Mouse (Mus musculus) intestine, postnatal 0 days (tissue): ENCODE results near the gene Creb3l2. TPM values are rescaled to one million over a fixed set of nuclear protein-coding genes. Genes with fewer than 3 reads are reported as not detected.

Experiments used
- ATAC-seq: fragments of 200-750 bp; cut with Nextera tagmentation; 2 replicates; pipeline ENCODE4 v1.8.0; 2017; ENCODE audit warnings: mild to moderate bottlenecking, moderate TSS enrichment, moderate library complexity
- H3K27ac ChIP-seq: fragments of 300-500 bp; sonication (generic); 2 replicates; pipeline ENCODE4 v1.5.1; 2014; ENCODE audit warnings: mild to moderate bottlenecking, low read depth, low read length, moderate library complexity
- H3K27me3 ChIP-seq: fragments of 300-500 bp; sonication (generic); replicated peaks from 2 replicates; pipeline ENCODE4 v1.6.1; 2014; ENCODE audit warnings: low read length, mixed read lengths; ENCODE audit not compliant: control insufficient read depth, insufficient read depth
- H3K36me3 ChIP-seq: fragments of 300-500 bp; sonication (generic); 2 replicates; pipeline ENCODE4 v1.6.1; 2014; ENCODE audit warnings: mild to moderate bottlenecking, moderate library complexity; ENCODE audit not compliant: control insufficient read depth, insufficient read depth
- H3K4me1 ChIP-seq: fragments of 300-500 bp; sonication (generic); replicated peaks from 2 replicates; pipeline ENCODE4 v1.6.1; 2014; ENCODE audit warnings: antibody characterized with exemption, low read length, mixed read lengths; ENCODE audit not compliant: control insufficient read depth, insufficient read depth
- H3K4me2 ChIP-seq: fragments of 300-500 bp; sonication (generic); replicated peaks from 2 replicates; pipeline ENCODE4 v1.6.1; 2014; ENCODE audit warnings: low read depth, mild to moderate bottlenecking, moderate library complexity
- H3K4me3 ChIP-seq: fragments of 300-500 bp; sonication (generic); 2 replicates; pipeline ENCODE4 v1.5.1; 2014; ENCODE audit warnings: low read depth, low read length
- H3K9ac ChIP-seq: fragments of 300-500 bp; sonication (generic); 2 replicates; pipeline ENCODE4 v1.6.1; 2014; ENCODE audit warnings: mild to moderate bottlenecking, low read depth, low read length
- H3K9me3 ChIP-seq: fragments of 300-500 bp; sonication (generic); 2 replicates; pipeline ENCODE4 v1.6.1; 2016; ENCODE audit warnings: mixed run types; ENCODE audit not compliant: control insufficient read depth
- CTCF ChIP-seq: sonication (generic); IDR thresholded peaks from 2 replicates; pipeline ENCODE4 v1.5.1; 2016; ENCODE audit warnings: low read depth, mild to moderate bottlenecking, control low read depth, antibody characterized with exemption, moderate library complexity
- WGBS: fragments of 180-500 bp; shearing (Covaris S2); extraction: QIAGEN DNeasy Blood & Tissue Kit; methylation state at CpG from one replicate; pipeline ENCODE4 v1.1.7; 2014; 5-methylcytosine and 5-hydroxymethylcytosine counted together
- polyA plus RNA-seq: library from polyadenylated mRNA; unstranded; fragments of >200 nt; fragmentation: Nextera tagmentation; extraction: Ambion mirVana; gene quantifications from 2 replicates; pipeline ENCODE4 v1.2.1, GENCODE M21; 2015

The Creb3l2 gene
- polyA plus RNA-seq, 1 experiment from 2014 or later = 10.0 TPM

DNA sequence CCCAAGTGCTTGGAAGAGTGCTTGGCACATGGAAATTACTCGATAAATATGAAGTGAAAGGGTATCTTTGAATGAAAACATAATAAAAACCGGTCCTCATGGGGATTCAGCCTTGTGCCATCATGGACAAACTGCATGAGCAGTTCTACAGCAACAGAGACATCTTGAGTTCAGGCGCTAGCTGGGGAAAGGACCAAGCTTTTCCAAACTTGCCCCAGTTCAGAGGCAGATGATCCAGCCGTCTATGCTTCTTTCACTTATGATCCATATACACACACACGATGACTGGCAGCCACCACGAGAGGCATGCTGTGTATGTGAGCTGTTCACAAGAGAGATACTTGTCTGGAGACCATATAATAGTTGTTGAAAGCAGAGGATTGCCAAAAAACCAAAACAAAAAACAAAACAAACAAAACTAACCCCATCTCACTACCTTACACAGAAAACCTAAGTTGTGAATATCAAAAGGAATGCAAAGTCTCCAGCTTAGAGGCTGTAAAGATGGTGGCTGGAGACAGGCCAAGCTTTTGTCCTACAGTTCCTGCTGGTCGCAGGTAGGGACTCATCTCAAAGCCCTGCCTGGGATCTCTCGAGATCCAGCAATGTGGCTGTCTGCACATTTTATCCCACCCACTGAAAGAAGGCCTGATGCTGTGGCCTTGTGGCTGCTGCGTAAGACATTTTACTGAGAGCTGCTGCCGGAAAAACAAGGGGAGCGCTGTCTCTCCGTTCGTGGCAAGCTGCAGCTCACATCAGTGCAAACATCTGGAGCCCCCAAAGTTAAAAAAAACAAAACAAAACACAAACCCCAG lies 2.1 kb downstream of the Creb3l2 start:
- H3K9ac ChIP-seq = no peak overlapping the region
- TF ChIP-seq CTCF = 0 out of 2 replicates have a peak, but pooled peaks have one; percentile 3

DNA sequence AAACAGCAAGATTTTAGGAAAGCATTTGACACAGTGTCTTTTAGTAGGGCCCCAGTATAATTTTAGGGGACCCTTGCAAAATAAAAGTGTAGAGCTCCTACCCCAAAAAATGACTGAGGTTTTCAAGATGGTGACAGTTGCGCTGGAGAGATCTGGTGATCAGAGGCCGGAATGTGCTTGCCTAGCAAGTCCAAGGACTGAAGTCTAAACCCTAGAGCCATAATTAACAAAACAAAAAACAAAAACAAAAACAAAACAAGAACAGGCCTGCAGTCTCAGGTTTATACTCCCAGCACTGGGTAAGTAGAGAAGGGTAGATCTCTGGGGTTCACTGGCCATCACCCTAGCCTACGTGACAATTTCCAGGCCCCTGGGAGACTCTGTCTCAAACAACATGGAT lies 3.4 kb downstream of the Creb3l2 start:
- WGBS = 92% methylated on average over 3 of the region's 3 CpGs
- ATAC-seq = no peak
- Histone ChIP-seq H3K36me3 (no peaks in the 10 kb centered on the region; the same call in 1 of the 2 replicates), H3K9ac (no peak overlapping the region), H3K27ac (no peak overlapping the region), H3K4me1 (0 out of 2 replicates have a peak, but pooled peaks cover 5% of the 10 kb centered on the region), H3K4me2 (no peak overlapping the region), H3K4me3 (no peak overlapping the region), H3K9me3 (no peaks in the 10 kb centered on the region), H3K27me3 (no peaks in the 10 kb centered on the region)
- TF ChIP-seq CTCF = no peak

More for the DNA sequence above, 2.1 kb downstream of the Creb3l2 start:
- ATAC-seq = no peak
- H3K27ac ChIP-seq = peak overlapping the region; percentile 75; the same call in 1 of the 2 replicates
- no peaks in the 10 kb centered on the region; the same call in 1 of the 2 replicates for H3K36me3 ChIP-seq
- peak overlapping the region; percentile 66 for H3K4me3 ChIP-seq
- H3K9me3 ChIP-seq = no peaks in the 10 kb centered on the region
- 54% methylated on average over 13 of the region's 13 CpGs for whole genome bisulfite sequencing
- no peaks in the 10 kb centered on the region for H3K27me3 ChIP-seq
- 0 out of 2 replicates have a peak, but pooled peaks cover 5% of the 10 kb centered on the region for H3K4me1 ChIP-seq
- H3K4me2 ChIP-seq = peak overlapping the region; percentile 73

DNA sequence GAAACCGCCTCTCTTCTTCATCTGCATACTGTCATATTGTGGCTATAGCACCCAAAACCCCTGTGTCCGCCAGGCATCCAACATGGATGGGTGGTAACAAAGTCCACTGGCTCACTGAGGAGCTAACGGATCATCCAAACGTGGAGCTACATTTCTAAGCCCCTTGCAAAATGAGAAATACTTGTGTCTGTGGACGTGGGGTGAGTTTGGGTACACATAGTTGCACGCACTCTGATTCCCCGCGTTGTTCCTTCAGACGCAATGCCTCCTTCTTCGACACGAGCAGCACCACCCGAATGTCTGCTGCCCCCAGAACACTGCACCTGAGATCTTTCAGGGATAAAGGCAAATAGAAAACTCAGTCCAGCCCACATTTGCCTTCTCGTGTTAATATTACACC lies 4.9 kb downstream of the Creb3l2 start:
- 84% methylated on average over 13 of the region's 13 CpGs for WGBS
- H3K9ac ChIP-seq = no peak overlapping the region
- H3K4me2 ChIP-seq = no peak overlapping the region
- ATAC-seq = no peak
- H3K4me3 ChIP-seq = no peak overlapping the region
- H3K4me1 ChIP-seq = 0 out of 2 replicates have a peak, but pooled peaks cover 5% of the 10 kb centered on the region
- no peak overlapping the region for H3K27ac ChIP-seq
- TF ChIP-seq CTCF = no peak
- H3K36me3 ChIP-seq = no peaks in the 10 kb centered on the region; the same call in 1 of the 2 replicates
- H3K27me3 ChIP-seq = no peaks in the 10 kb centered on the region
- H3K9me3 ChIP-seq = no peaks in the 10 kb centered on the region

DNA sequence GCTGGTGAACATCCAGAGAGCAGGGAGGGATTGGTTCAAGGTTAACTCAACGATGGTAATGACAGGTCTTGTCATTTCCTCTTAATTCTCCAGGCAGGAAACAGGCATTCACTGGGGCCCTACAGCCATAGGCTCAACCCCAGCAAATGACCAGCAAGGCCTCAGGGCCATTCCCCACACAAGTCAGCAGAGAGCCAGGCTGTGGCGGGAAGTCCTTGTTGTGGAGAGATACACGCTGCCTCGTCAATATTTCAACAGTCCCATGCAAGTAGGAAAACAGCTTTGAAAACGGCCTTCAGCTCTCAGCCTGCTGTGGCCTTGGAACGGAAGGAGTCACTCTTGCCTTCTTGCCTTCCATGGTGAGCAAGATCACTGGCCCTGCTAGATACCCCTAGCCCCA lies 6.6 kb downstream of the Creb3l2 start:
- H3K4me1 ChIP-seq = 0 out of 2 replicates have a peak, but pooled peaks cover 8% of the 10 kb centered on the region

DNA sequence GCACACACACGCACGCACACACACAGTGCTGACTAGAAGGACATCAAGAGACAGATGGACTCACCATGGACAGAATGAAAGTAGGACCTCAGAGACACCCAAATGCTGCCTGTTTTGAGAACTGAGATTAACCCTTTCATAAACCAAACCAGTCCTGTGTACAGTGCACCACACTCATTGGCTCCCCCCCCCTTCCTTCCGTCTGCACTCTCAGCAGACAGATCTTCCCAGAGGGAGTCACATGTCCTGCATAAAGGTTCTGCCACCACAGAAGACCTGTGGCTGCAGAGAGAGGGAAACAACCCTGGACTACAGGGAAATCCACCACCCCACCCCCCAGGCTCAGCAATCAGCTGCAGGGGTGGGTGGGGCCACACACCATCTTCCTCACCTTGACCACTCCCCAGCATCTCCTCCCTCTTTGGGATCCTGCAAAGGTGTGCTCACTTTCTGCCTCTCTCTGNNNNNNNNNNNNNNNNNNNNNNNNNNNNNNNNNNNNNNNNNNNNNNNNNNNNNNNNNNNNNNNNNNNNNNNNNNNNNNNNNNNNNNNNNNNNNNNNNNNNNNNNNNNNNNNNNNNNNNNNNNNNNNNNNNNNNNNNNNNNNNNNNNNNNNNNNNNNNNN lies 12.0 kb downstream of the Creb3l2 start:
- 0 out of 2 replicates have a peak, but pooled peaks cover 11% of the 10 kb centered on the region for H3K36me3 ChIP-seq
- no peak for ATAC-seq
- H3K27me3 ChIP-seq = no peaks in the 10 kb centered on the region
- no peak for TF ChIP-seq CTCF
- 0 out of 2 replicates have a peak overlapping the region, but pooled peaks have one; percentile 26 for H3K9ac ChIP-seq
- peak overlapping the region; percentile 67; the same call in 1 of the 2 replicates for H3K27ac ChIP-seq
- H3K4me3 ChIP-seq = no peak overlapping the region
- 77% methylated on average over 3 of the region's 3 CpGs for WGBS
- peaks cover 6% of the 10 kb centered on the region; the same call in 1 of the 2 replicates for H3K4me1 ChIP-seq
- no peaks in the 10 kb centered on the region for H3K9me3 ChIP-seq
- H3K4me2 ChIP-seq = 0 out of 2 replicates have a peak overlapping the region, but pooled peaks have one; percentile 32

More for the DNA sequence above, 6.6 kb downstream of the Creb3l2 start:
- Histone ChIP-seq H3K9ac (no peak overlapping the region), H3K27me3 (no peaks in the 10 kb centered on the region), H3K4me2 (no peak overlapping the region), H3K4me3 (no peak overlapping the region), H3K9me3 (no peaks in the 10 kb centered on the region), H3K27ac (0 out of 2 replicates have a peak overlapping the region, but pooled peaks have one; percentile 7), H3K36me3 (no peaks in the 10 kb centered on the region; the same call in 1 of the 2 replicates)
- ATAC-seq = no peak
- WGBS = 57% methylated on average over 6 of the region's 6 CpGs
- TF ChIP-seq CTCF = no peak

DNA sequence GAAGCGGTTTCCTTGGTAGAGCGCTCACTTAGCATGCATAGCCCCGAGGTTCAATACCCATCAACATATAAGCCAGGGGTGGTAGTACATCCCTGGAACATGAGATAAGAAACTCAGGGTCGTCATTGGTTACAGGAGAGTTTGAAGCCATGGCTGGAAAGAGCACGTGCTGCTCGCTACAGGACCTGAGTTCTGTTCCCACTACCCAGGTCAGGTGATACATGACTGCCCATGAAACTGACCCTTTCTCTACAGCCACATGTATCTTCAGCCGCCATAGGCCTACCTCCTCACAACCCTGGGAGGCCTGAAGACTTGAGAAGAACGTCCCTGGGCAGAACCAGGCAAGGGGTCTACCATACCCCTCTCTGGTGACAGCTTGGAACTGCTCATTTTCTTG lies 13.0 kb downstream of the Creb3l2 start:
- Histone ChIP-seq H3K27me3 (no peaks in the 10 kb centered on the region), H3K4me2 (no peak overlapping the region), H3K9ac (no peak overlapping the region), H3K4me3 (no peak overlapping the region), H3K27ac (no peak overlapping the region), H3K9me3 (no peaks in the 10 kb centered on the region), H3K36me3 (0 out of 2 replicates have a peak, but pooled peaks cover 11% of the 10 kb centered on the region), H3K4me1 (peaks cover 6% of the 10 kb centered on the region; the same call in 1 of the 2 replicates)
- WGBS = 89% methylated on average over 8 of the region's 8 CpGs
- no peak for TF ChIP-seq CTCF
- no peak for ATAC-seq
